In genomic region chr11:97127470-97128223, GRCm38 (mm10) we compare ENCODE assay signal across 8 mouse cellular contexts. TPM values are rescaled to one million over a fixed set of nuclear protein-coding genes. Genes with fewer than 3 reads are reported as not detected.
A peak's percentile ranks its signal among the peaks of the same experiment; 100 is the strongest.
DNase-seq lines count a peak whose midpoint lies in the region; ATAC-seq and TF ChIP-seq lines count a peak whose summit lies in the region.

No protein-coding gene starts in this region.

- H3K9ac ChIP-seq in heart, embryonic 16.5 days (ENCODE audit: low read length) = peak overlapping the region; percentile 77
- H3K9ac ChIP-seq in MEL (ENCODE audit: control insufficient read depth, low read depth, low read length, poor library complexity, severe bottlenecking) = peak overlapping the region; percentile 59
- H3K9ac ChIP-seq in forebrain, postnatal 0 days = 0 out of 2 replicates have a peak overlapping the region, but pooled peaks have one; percentile 26
- H3K9ac ChIP-seq in liver, postnatal 0 days (replicated peaks) = peak overlapping the region; percentile 52; the same call in 1 of the 2 replicates

- WGBS in heart, embryonic 16.5 days = 26% methylated on average over 19 of the region's 19 CpGs
- 20% methylated on average over 19 of the region's 19 CpGs for WGBS in forebrain, postnatal 0 days
- 26% methylated on average over 19 of the region's 19 CpGs for WGBS in liver, postnatal 0 days (ENCODE audit: insufficient replicate concordance)

- H3K9me3 ChIP-seq in heart, embryonic 16.5 days (replicated peaks; ENCODE audit: control insufficient read depth, low read length) = no peaks in the 10 kb centered on the region
- no peaks in the 10 kb centered on the region for H3K9me3 ChIP-seq in MEL (replicated peaks; ENCODE audit: insufficient read depth, low read length)
- H3K9me3 ChIP-seq in forebrain, postnatal 0 days (ENCODE audit: low read length) = no peaks in the 10 kb centered on the region
- H3K9me3 ChIP-seq in liver, postnatal 0 days (ENCODE audit: low read length) = no peaks in the 10 kb centered on the region

- H3K4me3 ChIP-seq in heart, embryonic 16.5 days (ENCODE audit: low read length) = peak overlapping the region; percentile 66
- peak overlapping the region; percentile 62 to 88 for H3K4me3 ChIP-seq in MEL (ENCODE audit: control insufficient read depth in 1 of 2, insufficient read depth in 1 of 2, low read depth in 2 of 2, low read length in 2 of 2)
- peak overlapping the region; percentile 41 for H3K4me3 ChIP-seq in forebrain, postnatal 0 days (ENCODE audit: low read depth, low read length)
- peak overlapping the region; percentile 55 for H3K4me3 ChIP-seq in liver, postnatal 0 days (ENCODE audit: low read depth, low read length)

- no peak for TF ChIP-seq CTCF in MEL (IDR thresholded peaks at IDR 0.05 in 2 of 3, conservative IDR thresholded peaks at IDR 0.05 in 1 of 3; ENCODE audit: control insufficient read depth in 1 of 3, insufficient read depth in 1 of 3, low read depth in 2 of 3, low read length in 3 of 3, poor library complexity in 1 of 3, severe bottlenecking in 1 of 3)
- TF ChIP-seq CTCF in forebrain, postnatal 0 days (IDR thresholded peaks at IDR 0.05; ENCODE audit: low read depth) = no peak
- no peak for TF ChIP-seq CTCF in liver, postnatal 0 days (IDR thresholded peaks at IDR 0.05; ENCODE audit: low read depth)

- no peaks in the 10 kb centered on the region for H3K36me3 ChIP-seq in heart, embryonic 16.5 days (ENCODE audit: control insufficient read depth, insufficient read depth)
- H3K36me3 ChIP-seq in MEL (ENCODE audit: control insufficient read depth in 1 of 2, insufficient read depth in 2 of 2, low read length in 2 of 2) = peaks cover 0 to 34% of the 10 kb centered on the region in 2 experiments; a peak in 2 of 4 replicates
- no peaks in the 10 kb centered on the region for H3K36me3 ChIP-seq in forebrain, postnatal 0 days (ENCODE audit: insufficient read depth)
- no peaks in the 10 kb centered on the region for H3K36me3 ChIP-seq in liver, postnatal 0 days (replicated peaks; ENCODE audit: insufficient read depth, low read length)

- no peak for TF ChIP-seq RAD21 in MEL (IDR thresholded peaks at IDR 0.05; ENCODE audit: low read depth, low read length)

- peak overlapping the region; percentile 98 for H3K4me2 ChIP-seq in heart, embryonic 16.5 days (ENCODE audit: low read depth, low read length)
- H3K4me2 ChIP-seq in forebrain, postnatal 0 days (ENCODE audit: low read depth) = peak overlapping the region; percentile 73
- peak overlapping the region; percentile 85 for H3K4me2 ChIP-seq in liver, postnatal 0 days (ENCODE audit: low read depth, low read length)

- no peak for ATAC-seq in heart, embryonic 16.5 days (replicated peaks; ENCODE audit: extremely low read depth, insufficient read depth, low FRiP score)
- ATAC-seq in forebrain, postnatal 0 days = no peak
- peak; percentile 10; the same call in 1 of the 2 replicates for ATAC-seq in liver, postnatal 0 days

- no peak for TF ChIP-seq EP300 in MEL (IDR thresholded peaks at IDR 0.05; ENCODE audit: low read depth in 1 of 2, low read length in 2 of 2)
- TF ChIP-seq EP300 in liver, postnatal 0 days (IDR thresholded peaks at IDR 0.05; ENCODE audit: low read depth) = no peak

- H3K27me3 ChIP-seq in heart, embryonic 16.5 days (ENCODE audit: control insufficient read depth, insufficient read depth, low read length) = peaks cover 12% of the 10 kb centered on the region
- no peaks in the 10 kb centered on the region for H3K27me3 ChIP-seq in MEL (ENCODE audit: control insufficient read depth in 1 of 2, insufficient read depth in 2 of 2, low read length in 2 of 2)
- no peaks in the 10 kb centered on the region for H3K27me3 ChIP-seq in forebrain, postnatal 0 days (ENCODE audit: insufficient read depth, low read length)
- peaks cover 7% of the 10 kb centered on the region; the same call in 1 of the 2 replicates for H3K27me3 ChIP-seq in liver, postnatal 0 days (ENCODE audit: insufficient read depth, low read length)

- no peak for DNase-seq in heart, adult 18-20 months
- no peak for DNase-seq in MEL (ENCODE audit: low read depth, low spot score)
- DNase-seq in forebrain, postnatal 0 days = no peak
- DNase-seq in liver, postnatal 0 days = no peak
- no peak for DNase-seq in left cerebral cortex, adult 9 months (ENCODE audit: low spot score in 2 of 2)
- no peak for DNase-seq in spleen, postnatal 14 days (ENCODE audit: low spot score in 2 of 2)
- no peak for DNase-seq in natural killer cell, adult 2 months (ENCODE audit: low spot score in 2 of 2)

- peaks cover 9% of the 10 kb centered on the region for H3K4me1 ChIP-seq in heart, embryonic 16.5 days (ENCODE audit: control insufficient read depth, insufficient read depth, low read length)
- peaks cover 29 to 36% of the 10 kb centered on the region in 2 experiments for H3K4me1 ChIP-seq in MEL (ENCODE audit: control insufficient read depth in 1 of 2, insufficient read depth in 2 of 2, low read length in 2 of 2)
- H3K4me1 ChIP-seq in forebrain, postnatal 0 days (ENCODE audit: insufficient read depth) = peaks cover 3% of the 10 kb centered on the region; the same call in 1 of the 2 replicates
- H3K4me1 ChIP-seq in liver, postnatal 0 days (ENCODE audit: insufficient read depth) = peaks cover 5% of the 10 kb centered on the region

- H3K79me2 ChIP-seq in MEL (ENCODE audit: control insufficient read depth, insufficient read depth, low read length, poor library complexity) = no peaks in the 10 kb centered on the region; the same call in 1 of the 2 replicates

- H3K27ac ChIP-seq in heart, embryonic 16.5 days (ENCODE audit: low read length) = no peak overlapping the region
- no peak overlapping the region for H3K27ac ChIP-seq in MEL (ENCODE audit: control insufficient read depth, low read depth, low read length)
- H3K27ac ChIP-seq in forebrain, postnatal 0 days (ENCODE audit: low read depth, low read length) = no peak overlapping the region
- no peak overlapping the region for H3K27ac ChIP-seq in liver, postnatal 0 days (ENCODE audit: low read depth)

- 0 out of 4 replicates have a peak, but pooled peaks of 1 of the 2 experiments have one; percentile 14 for TF ChIP-seq POLR2A in MEL (IDR thresholded peaks at IDR 0.05; ENCODE audit: control insufficient read depth in 1 of 2, insufficient read depth in 1 of 2, low read depth in 1 of 2, low read length in 2 of 2, poor library complexity in 1 of 2)

TF ChIP-seq in MEL, 35 proteins besides CTCF, POLR2A, EP300 and RAD21:
- TF ChIP-seq RCOR1 (IDR thresholded peaks at IDR 0.05; ENCODE audit: low read depth, low read length) (no peak), MYC (IDR thresholded peaks at IDR 0.05; ENCODE audit: low read depth, low read length) (no peak)

RNA-seq across cellular contexts. Expression of gene Tbx21, which starts 12.5 kb away (rescaled TPM):
- 0.41 and 0.46 TPM in 2 replicates for polyA plus RNA-seq in heart, embryonic 16.5 days (2015; fragmentation: Nextera tagmentation; extraction: Ambion mirVana)
- under 1 TPM; 0.10 to 0.41 TPM for total RNA-seq in heart, adult 18-20 months (2021)
- not detected in 2 replicates for total RNA-seq in MEL (2012; rRNA removed)
- polyA plus RNA-seq in MEL (2012; ENCODE audit: insufficient read depth in 1 of 2, insufficient read length in 2 of 2, low read depth in 1 of 2, low replicate concordance in 2 of 2, missing spikeins in 1 of 2) = not detected
- 1.6 and 1.7 TPM in 2 replicates for total RNA-seq in forebrain, postnatal 0 days (2014; rRNA removed)
- polyA plus RNA-seq in forebrain, postnatal 0 days (2015; fragmentation: Nextera tagmentation; extraction: Ambion mirVana) = 2.2 and 2.9 TPM in 2 replicates
- 0.27 and 0.37 TPM in 2 replicates for polyA plus RNA-seq in liver, postnatal 0 days (2015; fragmentation: Nextera tagmentation; extraction: Ambion mirVana)

RNA-seq across cellular contexts. Expression of gene Tbkbp1, which starts 23.6 kb away (rescaled TPM):
- 3.8 and 4.3 TPM in 2 replicates for polyA plus RNA-seq in heart, embryonic 16.5 days (2015; fragmentation: Nextera tagmentation; extraction: Ambion mirVana)
- total RNA-seq in heart, adult 18-20 months (2021) = 10 to 100 TPM; 12.5 to 15.0 TPM
- total RNA-seq in MEL (2012; rRNA removed) = 10.3 and 11.7 TPM in 2 replicates
- 10 to 100 TPM in 1 of 2 experiments, not detected in 1; 33.5 TPM for polyA plus RNA-seq in MEL (2012; ENCODE audit: insufficient read depth in 1 of 2, insufficient read length in 2 of 2, low read depth in 1 of 2, low replicate concordance in 2 of 2, missing spikeins in 1 of 2)
- 35.8 and 36.4 TPM in 2 replicates for total RNA-seq in forebrain, postnatal 0 days (2014; rRNA removed)
- 9.2 and 9.9 TPM in 2 replicates for polyA plus RNA-seq in forebrain, postnatal 0 days (2015; fragmentation: Nextera tagmentation; extraction: Ambion mirVana)
- polyA plus RNA-seq in liver, postnatal 0 days (2015; fragmentation: Nextera tagmentation; extraction: Ambion mirVana) = 1.6 and 1.8 TPM in 2 replicates

Comparison
In these comparisons a context has a peak if more than half of its experiments do, and no peak if none do; other contexts are left out.
1. H3K9ac ChIP-seq: peak in every context shown above with its lines; median percentile 77 in heart, embryonic 16.5 days; 59 in MEL; 52 in liver, postnatal 0 days; 26 in forebrain, postnatal 0 days.